Mouse (Mus musculus): ENCODE measurements around the gene Ddost. TPM values are rescaled to one million over a fixed set of nuclear protein-coding genes. Genes with fewer than 3 reads are reported as not detected.

Gene Ddost
- polyA plus RNA-seq, 1 experiment: 221 TPM

- no peak overlapping the region for H3K4me3 ChIP-seq (ENCODE audit: insufficient read depth, low read length)
- no peaks in the 10 kb centered on the region for H3K4me1 ChIP-seq (ENCODE audit: control insufficient read depth, insufficient read depth, low read length)
- no peak overlapping the region for H3K27ac ChIP-seq (ENCODE audit: insufficient read depth, low read length)
- TF ChIP-seq CTCF (IDR thresholded peaks at IDR 0.05; ENCODE audit: borderline replicate concordance, insufficient read depth, low read length): peak; percentile 87
- no peak for TF ChIP-seq POLR2A (IDR thresholded peaks at IDR 0.05; ENCODE audit: low read depth, low read length)
Measured at GRCm38 (mm10) chr4:138282834-138283233, 21.7 kb upstream of the Ddost start.

- Histone ChIP-seq H3K27ac (ENCODE audit: insufficient read depth, low read length) (no peak overlapping the region), H3K4me3 (ENCODE audit: insufficient read depth, low read length) (no peak overlapping the region), H3K4me1 (ENCODE audit: control insufficient read depth, insufficient read depth, low read length) (no peaks in the 10 kb centered on the region)
- no peak for TF ChIP-seq POLR2A (IDR thresholded peaks at IDR 0.05; ENCODE audit: low read depth, low read length)
- no peak for TF ChIP-seq CTCF (IDR thresholded peaks at IDR 0.05; ENCODE audit: borderline replicate concordance, insufficient read depth, low read length)
Measured at GRCm38 (mm10) chr4:138286411-138286810, 18.1 kb upstream of the Ddost start.

GRCm38 (mm10) chr4:138288691-138289090 is 15.8 kb upstream of the Ddost start:
- H3K27ac ChIP-seq (ENCODE audit: insufficient read depth, low read length): no peak overlapping the region
- H3K4me3 ChIP-seq (ENCODE audit: insufficient read depth, low read length): no peak overlapping the region
- no peaks in the 10 kb centered on the region for H3K4me1 ChIP-seq (ENCODE audit: control insufficient read depth, insufficient read depth, low read length)
- TF ChIP-seq POLR2A (IDR thresholded peaks at IDR 0.05; ENCODE audit: low read depth, low read length) (no peak), CTCF (IDR thresholded peaks at IDR 0.05; ENCODE audit: borderline replicate concordance, insufficient read depth, low read length) (no peak)

GRCm38 (mm10) chr4:138292028-138292427 is 12.5 kb upstream of the Ddost start:
- no peaks in the 10 kb centered on the region for H3K4me1 ChIP-seq (ENCODE audit: control insufficient read depth, insufficient read depth, low read length)
- no peak overlapping the region for H3K4me3 ChIP-seq (ENCODE audit: insufficient read depth, low read length)
- H3K27ac ChIP-seq (ENCODE audit: insufficient read depth, low read length): no peak overlapping the region
- TF ChIP-seq POLR2A (IDR thresholded peaks at IDR 0.05; ENCODE audit: low read depth, low read length) (no peak), CTCF (IDR thresholded peaks at IDR 0.05; ENCODE audit: borderline replicate concordance, insufficient read depth, low read length) (no peak)

GRCm38 (mm10) chr4:138293261-138293948 is 11.1 kb upstream of the Ddost start:
- TF ChIP-seq CTCF (IDR thresholded peaks at IDR 0.05; ENCODE audit: borderline replicate concordance, insufficient read depth, low read length) (no peak), POLR2A (IDR thresholded peaks at IDR 0.05; ENCODE audit: low read depth, low read length) (no peak)
- H3K4me1 ChIP-seq (ENCODE audit: control insufficient read depth, insufficient read depth, low read length): no peaks in the 10 kb centered on the region
- no peak overlapping the region for H3K27ac ChIP-seq (ENCODE audit: insufficient read depth, low read length)
- H3K4me3 ChIP-seq (ENCODE audit: insufficient read depth, low read length): no peak overlapping the region

GRCm38 (mm10) chr4:138293949-138294550 is 10.5 kb upstream of the Ddost start:
- Histone ChIP-seq H3K27ac (ENCODE audit: insufficient read depth, low read length) (no peak overlapping the region), H3K4me1 (ENCODE audit: control insufficient read depth, insufficient read depth, low read length) (no peaks in the 10 kb centered on the region), H3K4me3 (ENCODE audit: insufficient read depth, low read length) (no peak overlapping the region)
- no peak for TF ChIP-seq POLR2A (IDR thresholded peaks at IDR 0.05; ENCODE audit: low read depth, low read length)
- TF ChIP-seq CTCF (IDR thresholded peaks at IDR 0.05; ENCODE audit: borderline replicate concordance, insufficient read depth, low read length): no peak

DNA sequence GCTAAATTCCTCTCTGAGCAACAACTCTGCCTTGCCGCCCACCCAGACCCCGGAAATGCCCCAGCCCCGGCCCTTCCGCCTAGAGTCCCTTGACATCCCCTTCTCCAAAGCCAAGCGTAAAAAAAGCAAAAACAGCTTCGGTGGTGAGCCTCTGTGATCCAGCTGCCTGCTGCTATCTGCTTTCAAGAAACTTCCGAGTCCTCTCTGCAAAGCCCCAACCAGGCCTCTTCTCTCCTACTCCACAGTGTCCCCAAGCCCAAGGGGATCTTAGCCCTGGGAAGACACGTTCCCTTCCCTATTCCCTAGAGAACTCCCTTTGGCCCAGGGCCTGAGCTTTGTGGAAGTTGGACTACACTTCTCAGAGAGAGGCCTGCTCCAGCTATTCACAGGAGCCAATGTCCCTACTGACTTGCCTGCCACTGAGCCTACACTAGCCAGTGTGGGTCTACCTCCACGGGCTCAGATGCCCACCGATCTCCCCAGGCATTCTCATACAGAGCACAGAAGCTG is 3.2 kb upstream of the Ddost start:
- Histone ChIP-seq H3K4me3 (ENCODE audit: insufficient read depth, low read length) (no peak overlapping the region), H3K4me1 (ENCODE audit: control insufficient read depth, insufficient read depth, low read length) (peaks cover 3% of the 10 kb centered on the region), H3K27ac (ENCODE audit: insufficient read depth, low read length) (no peak overlapping the region)
- TF ChIP-seq POLR2A (IDR thresholded peaks at IDR 0.05; ENCODE audit: low read depth, low read length): no peak
- TF ChIP-seq CTCF (IDR thresholded peaks at IDR 0.05; ENCODE audit: borderline replicate concordance, insufficient read depth, low read length): no peak

DNA sequence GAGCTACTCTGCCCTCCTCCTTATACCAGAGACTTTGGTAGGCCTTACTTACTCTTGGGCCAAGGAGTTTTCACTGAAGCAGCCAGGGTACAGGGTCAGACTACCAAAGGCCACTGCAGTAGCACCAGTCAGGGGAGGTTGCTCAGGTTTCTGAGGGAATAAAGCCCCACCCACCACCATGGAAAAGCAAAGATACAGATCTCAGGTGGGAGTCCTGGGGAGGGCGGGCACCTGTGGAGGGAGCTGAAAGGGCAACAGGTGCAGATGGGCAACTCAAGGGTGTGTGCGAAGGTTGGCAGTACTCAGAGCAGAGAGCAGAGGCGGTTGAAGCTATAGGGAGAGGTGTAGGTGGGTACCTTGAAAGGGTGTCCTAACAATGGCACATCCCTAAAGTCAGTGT is 1.5 kb upstream of the Ddost start:
- no peak overlapping the region for H3K4me3 ChIP-seq (ENCODE audit: insufficient read depth, low read length)

DNA sequence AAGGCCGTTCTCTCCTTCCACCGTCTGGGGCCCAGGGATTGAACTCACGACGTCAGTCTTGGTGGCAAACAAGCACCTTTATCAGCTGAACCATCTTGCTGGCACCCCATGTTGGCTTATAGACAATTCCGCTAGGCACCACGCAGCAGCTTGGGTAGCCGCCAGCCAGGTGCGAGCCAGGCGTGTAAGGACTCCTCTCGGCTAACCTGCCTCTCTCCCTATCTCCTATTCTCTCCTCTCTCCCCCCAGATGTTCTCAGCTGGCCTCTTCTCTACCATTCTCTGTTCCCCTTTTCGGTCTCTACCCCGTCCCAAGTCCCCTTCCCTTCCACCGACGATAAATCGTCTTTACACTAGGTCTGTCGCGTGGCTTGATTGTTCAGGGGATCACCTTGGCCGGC is 788 bp upstream of the Ddost start:
- Histone ChIP-seq H3K4me3 (ENCODE audit: insufficient read depth, low read length) (peak overlapping the region; percentile 60), H3K4me1 (ENCODE audit: control insufficient read depth, insufficient read depth, low read length) (peaks cover 3% of the 10 kb centered on the region), H3K27ac (ENCODE audit: insufficient read depth, low read length) (no peak overlapping the region)
- TF ChIP-seq POLR2A (IDR thresholded peaks at IDR 0.05; ENCODE audit: low read depth, low read length) (no peak), CTCF (IDR thresholded peaks at IDR 0.05; ENCODE audit: borderline replicate concordance, insufficient read depth, low read length) (no peak)

More for the DNA sequence above, 1.5 kb upstream of the Ddost start:
- Histone ChIP-seq H3K4me1 (ENCODE audit: control insufficient read depth, insufficient read depth, low read length) (peaks cover 3% of the 10 kb centered on the region), H3K27ac (ENCODE audit: insufficient read depth, low read length) (no peak overlapping the region)
- TF ChIP-seq POLR2A (IDR thresholded peaks at IDR 0.05; ENCODE audit: low read depth, low read length): no peak
- TF ChIP-seq CTCF (IDR thresholded peaks at IDR 0.05; ENCODE audit: borderline replicate concordance, insufficient read depth, low read length): no peak

- no peak for TF ChIP-seq POLR2A (IDR thresholded peaks at IDR 0.05; ENCODE audit: low read depth, low read length)
- TF ChIP-seq CTCF (IDR thresholded peaks at IDR 0.05; ENCODE audit: borderline replicate concordance, insufficient read depth, low read length): no peak
- H3K4me1 ChIP-seq (ENCODE audit: control insufficient read depth, insufficient read depth, low read length): peaks cover 3% of the 10 kb centered on the region
- H3K4me3 ChIP-seq (ENCODE audit: insufficient read depth, low read length): no peak overlapping the region
- H3K27ac ChIP-seq (ENCODE audit: insufficient read depth, low read length): no peak overlapping the region
Measured at GRCm38 (mm10) chr4:138307025-138307424, 2.5 kb downstream of the Ddost start.

Data from embryonic fibroblast, embryonic 13.5 days (primary cell).